Mouse (Mus musculus) adrenal gland, adult 2 months (tissue): Measurements from ENCODE around the gene Rpl7a. TPM values are rescaled to one million over a fixed set of nuclear protein-coding genes. Genes with fewer than 3 reads are reported as not detected.

ENCODE experiments used
- DNase-seq: peaks from one replicate; pipeline ENCODE4 v3.0.0; 2021
- polyA plus RNA-seq: library from polyadenylated mRNA; depleted of rRNA; stranded (reverse); fragments of >200 nt; gene quantifications from 2 replicates; pipeline ENCODE4 v1.2.3, GENCODE M21; 2012
- total RNA-seq, 2 experiments: library from RNA; stranded (reverse); gene quantifications; 2 replicates each; pipeline ENCODE4 v1.2.3; 2021

The Rpl7a gene
- total and polyA plus RNA-seq, 3 experiments = 258 to 545 (median 543) TPM

GRCm38 (mm10) chr2:26914148-26914941 lies 3.8 kb downstream of the Rpl7a start:
- DNase-seq = no peak

- DNase-seq = peak; percentile 90
Observed at GRCm38 (mm10) chr2:26915927-26916728, 5.6 kb downstream of the Rpl7a start, which contains the start of the genes Surf2 and Surf1. Gene Surf2, plus strand, starts transcription at chr2:26916367. Gene Surf1, minus strand, starts transcription at chr2:26916530.

- no peak for DNase-seq
Observed at GRCm38 (mm10) chr2:26916738-26917137, 6.2 kb downstream of the Rpl7a start.

- DNase-seq = peak; percentile 56
Observed at GRCm38 (mm10) chr2:26919684-26920083, 9.1 kb downstream of the Rpl7a start.

GRCm38 (mm10) chr2:26920190-26920855 lies 9.8 kb downstream of the Rpl7a start:
- no peak for DNase-seq

GRCm38 (mm10) chr2:26921784-26922183 lies 11.2 kb downstream of the Rpl7a start:
- peak; percentile 84 for DNase-seq

GRCm38 (mm10) chr2:26927745-26928476 lies 17.3 kb downstream of the Rpl7a start:
- DNase-seq = peak; percentile 47

- peak; percentile 78 for DNase-seq
Observed at GRCm38 (mm10) chr2:26930390-26930789, 19.8 kb downstream of the Rpl7a start.

- DNase-seq = no peak
Observed at GRCm38 (mm10) chr2:26932473-26933303, 22.1 kb downstream of the Rpl7a start.

- peak; percentile 97 for DNase-seq
Observed at GRCm38 (mm10) chr2:26933304-26934055, 22.9 kb downstream of the Rpl7a start, which contains the start of the genes Surf4 and Stkld1. Gene Surf4, minus strand, starts transcription at chr2:26933928. Gene Stkld1, plus strand, starts transcription at chr2:26934047.

- DNase-seq = no peak
Observed at GRCm38 (mm10) chr2:26935286-26935685, 24.7 kb downstream of the Rpl7a start.

- no peak for DNase-seq
Observed at GRCm38 (mm10) chr2:26936425-26936824, 25.9 kb downstream of the Rpl7a start.

GRCm38 (mm10) chr2:26941539-26941938 lies 31.0 kb downstream of the Rpl7a start:
- no peak for DNase-seq

GRCm38 (mm10) chr2:26943253-26943652 lies 32.7 kb downstream of the Rpl7a start:
- DNase-seq = no peak

- DNase-seq = no peak
Observed at GRCm38 (mm10) chr2:26950411-26950810, 39.8 kb downstream of the Rpl7a start.

GRCm38 (mm10) chr2:26951346-26951905 lies 40.9 kb downstream of the Rpl7a start:
- peak; percentile 56 for DNase-seq

GRCm38 (mm10) chr2:26952193-26952592 lies 41.6 kb downstream of the Rpl7a start:
- no peak for DNase-seq

GRCm38 (mm10) chr2:26952866-26953265 lies 42.3 kb downstream of the Rpl7a start:
- no peak for DNase-seq

- no peak for DNase-seq
Observed at GRCm38 (mm10) chr2:26954735-26955395, 44.3 kb downstream of the Rpl7a start.
